Mouse (Mus musculus) bone marrow macrophage, adult 2 months (primary cell): ENCODE measurements around the gene Zp2.

Experiments
- CTCF ChIP-seq: IDR thresholded peaks from 2 replicates; pipeline ENCODE4 v1.5.1; 2012; ENCODE audit warnings: low read depth, mild to moderate bottlenecking, low read length, moderate library complexity
- POLR2A ChIP-seq: IDR thresholded peaks from 2 replicates; pipeline ENCODE4 v1.6.1; 2012; ENCODE audit warnings: mild to moderate bottlenecking, low read depth, low read length, borderline replicate concordance

DNA sequence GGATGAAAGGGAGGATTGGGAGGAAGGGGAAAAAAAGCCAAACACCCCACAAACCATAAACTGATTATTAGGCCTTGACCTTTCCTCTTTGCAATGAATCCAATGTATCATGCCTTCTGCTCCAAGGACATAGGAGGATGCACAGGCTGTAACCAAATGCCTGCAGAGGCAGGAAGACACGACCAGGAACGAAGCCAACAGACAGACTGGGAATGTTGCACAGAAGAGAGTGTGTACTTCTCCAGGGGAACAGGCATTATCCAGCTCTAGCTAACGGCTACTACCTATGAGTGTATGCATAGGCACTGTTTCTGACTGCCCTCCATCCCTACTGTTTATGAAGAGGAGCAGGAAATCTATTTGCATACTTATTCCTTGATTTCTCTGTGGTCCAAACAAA lies 47.1 kb upstream of the Zp2 start:
- TF ChIP-seq POLR2A (no peak), CTCF (no peak)
